Mouse (Mus musculus): ENCODE measurements at regions not wholly inside any gene's neighbourhood (a gene's known extent, or its start where the extent isn't known, plus 50 kb on each side); places are given as distances from the start of the nearest gene placed in this dataset.

DNA sequence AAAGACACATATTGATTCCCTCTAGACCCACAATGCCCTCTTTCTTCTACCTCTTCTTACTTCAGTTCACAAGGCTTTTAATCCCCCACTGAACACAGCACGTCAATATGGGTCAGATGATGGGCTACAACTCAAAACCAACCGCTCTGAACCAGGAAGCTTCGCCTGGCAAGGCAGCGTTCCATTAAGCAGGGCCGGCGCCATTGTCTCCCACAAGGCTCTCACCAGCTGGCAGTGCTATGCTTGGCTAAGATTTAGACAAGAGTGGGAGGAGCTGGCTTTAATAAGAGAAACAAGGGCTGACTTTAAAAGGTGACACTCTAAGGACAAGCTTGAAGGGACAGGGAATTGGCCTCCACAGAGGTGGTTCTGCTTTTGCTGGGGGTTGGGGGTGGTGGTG is 192.3 kb upstream of the Slc24a2 start:
- no peak overlapping the region for H3K4me2 ChIP-seq (ENCODE audit: low read length)
- DNase-seq (ENCODE audit: low spot score) (peak; percentile 44), ATAC-seq (peak; percentile 52; the same call in 1 of the 2 replicates)
- H3K4me3 ChIP-seq (ENCODE audit: low read depth, low read length), result no peak overlapping the region
- H3K27ac ChIP-seq (ENCODE audit: low read depth, low read length), result no peak overlapping the region
- H3K9ac ChIP-seq (ENCODE audit: low read length), result no peak overlapping the region
- H3K27me3 ChIP-seq (replicated peaks; ENCODE audit: control insufficient read depth, insufficient read depth, low read length), result no peaks in the 10 kb centered on the region
- H3K9me3 ChIP-seq (replicated peaks; ENCODE audit: control insufficient read depth, low read length), result no peaks in the 10 kb centered on the region
- WGBS, result 18% methylated on average over 6 of the region's 6 CpGs
- H3K4me1 ChIP-seq (ENCODE audit: control insufficient read depth, insufficient read depth, low read length), result no peaks in the 10 kb centered on the region
- H3K36me3 ChIP-seq (ENCODE audit: control insufficient read depth, insufficient read depth, low read length), result no peaks in the 10 kb centered on the region

DNA sequence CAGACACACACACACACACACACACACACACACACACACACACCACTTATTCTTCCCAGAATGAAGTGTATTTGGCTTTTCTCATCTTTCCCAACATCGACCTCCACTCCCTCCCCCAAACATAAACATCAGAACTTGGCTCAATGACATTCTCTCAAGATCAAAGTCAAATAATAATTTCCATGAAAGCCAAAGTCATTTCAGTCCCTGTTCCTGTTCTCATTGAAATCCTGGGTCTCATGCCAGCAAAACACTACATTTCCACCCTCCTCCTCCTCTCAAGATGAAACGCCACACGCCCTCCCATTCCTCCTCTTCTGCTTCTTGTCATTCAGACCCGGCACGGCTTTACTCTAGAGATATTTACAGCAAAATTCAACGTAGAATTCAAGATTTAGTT is 173.1 kb upstream of the Slc24a2 start:
- Histone ChIP-seq H3K9ac (ENCODE audit: low read length) (no peak overlapping the region), H3K4me2 (ENCODE audit: low read length) (no peak overlapping the region), H3K27me3 (replicated peaks; ENCODE audit: control insufficient read depth, insufficient read depth, low read length) (no peaks in the 10 kb centered on the region), H3K9me3 (replicated peaks; ENCODE audit: control insufficient read depth, low read length) (no peaks in the 10 kb centered on the region), H3K4me1 (ENCODE audit: control insufficient read depth, insufficient read depth, low read length) (peaks cover 2% of the 10 kb centered on the region; the same call in 1 of the 2 replicates), H3K36me3 (ENCODE audit: control insufficient read depth, insufficient read depth, low read length) (no peaks in the 10 kb centered on the region), H3K4me3 (ENCODE audit: low read depth, low read length) (no peak overlapping the region), H3K27ac (ENCODE audit: low read depth, low read length) (no peak overlapping the region)
- no peak for ATAC-seq
- DNase-seq (ENCODE audit: low spot score), result no peak
- WGBS, result 77% methylated on average over 6 of the region's 6 CpGs

DNA sequence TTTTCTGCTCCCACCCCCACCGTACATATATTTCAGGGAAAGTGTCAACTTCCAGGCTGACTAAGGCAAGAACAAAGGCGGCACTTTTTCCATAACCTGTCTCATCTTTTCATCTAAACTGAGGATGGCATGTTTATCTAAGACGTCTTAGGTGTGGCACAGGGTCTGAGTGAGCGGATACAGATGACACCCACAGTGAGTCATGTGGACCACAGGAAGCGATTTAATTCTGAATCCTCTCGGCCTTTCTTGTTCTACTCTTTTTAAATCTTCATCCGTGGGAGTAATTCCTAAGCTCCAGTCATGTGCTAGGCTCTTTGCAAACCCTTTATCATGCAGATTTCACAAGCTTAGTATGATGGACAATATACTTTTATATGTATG is 171.9 kb upstream of the Slc24a2 start:
- H3K27me3 ChIP-seq (replicated peaks; ENCODE audit: control insufficient read depth, insufficient read depth, low read length), result no peaks in the 10 kb centered on the region
- no peaks in the 10 kb centered on the region for H3K36me3 ChIP-seq (ENCODE audit: control insufficient read depth, insufficient read depth, low read length)
- H3K4me1 ChIP-seq (ENCODE audit: control insufficient read depth, insufficient read depth, low read length), result peaks cover 2% of the 10 kb centered on the region; the same call in 1 of the 2 replicates
- no peaks in the 10 kb centered on the region for H3K9me3 ChIP-seq (replicated peaks; ENCODE audit: control insufficient read depth, low read length)
- ATAC-seq (no peak), DNase-seq (ENCODE audit: low spot score) (no peak)
- no peak overlapping the region for H3K4me2 ChIP-seq (ENCODE audit: low read length)
- WGBS, result 64% methylated on average over 7 of the region's 7 CpGs
- H3K27ac ChIP-seq (ENCODE audit: low read depth, low read length), result no peak overlapping the region
- no peak overlapping the region for H3K9ac ChIP-seq (ENCODE audit: low read length)
- H3K4me3 ChIP-seq (ENCODE audit: low read depth, low read length), result no peak overlapping the region

DNA sequence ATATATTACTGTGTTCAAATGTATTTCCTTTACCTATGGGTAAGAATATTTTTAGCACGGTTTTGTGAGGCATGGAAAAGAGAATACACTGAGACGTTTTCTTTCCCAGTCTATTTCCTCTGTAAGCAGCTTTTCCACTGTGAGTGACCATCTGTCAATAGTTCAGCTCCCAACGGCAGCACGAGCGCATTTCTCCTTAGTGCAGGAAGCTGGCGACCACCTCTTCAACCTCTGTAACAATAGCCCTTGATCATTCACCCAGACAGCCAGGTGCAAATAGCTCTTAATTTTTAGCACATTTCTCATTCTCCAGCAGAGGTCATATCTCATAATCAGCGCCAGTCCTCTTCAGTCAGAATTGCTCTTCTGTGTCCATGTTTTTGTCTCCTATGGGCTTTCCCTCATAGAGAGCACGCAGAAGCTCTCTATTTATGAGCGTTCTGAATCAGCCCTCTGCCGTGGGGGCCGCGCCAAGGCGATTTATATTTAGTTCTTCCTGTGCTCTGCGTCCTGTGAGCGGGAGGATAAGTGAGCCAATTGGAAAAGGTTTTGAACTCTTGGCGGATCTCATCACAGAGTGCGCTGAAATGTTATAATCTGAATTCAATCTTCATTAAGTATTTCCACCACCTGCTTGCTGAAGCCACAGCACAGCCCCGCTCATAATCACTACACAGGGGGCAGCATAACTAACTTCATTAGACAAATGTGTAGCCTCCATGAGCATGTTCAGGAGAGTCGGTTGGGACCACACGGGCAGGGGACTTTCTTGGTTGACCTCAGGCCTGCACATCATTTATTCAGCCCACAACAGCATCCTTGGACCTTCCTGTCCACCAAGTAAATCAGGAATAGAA is 171.3 kb upstream of the Slc24a2 start:
- Histone ChIP-seq H3K4me3 (ENCODE audit: low read depth, low read length) (no peak overlapping the region), H3K4me1 (ENCODE audit: control insufficient read depth, insufficient read depth, low read length) (peaks cover 2% of the 10 kb centered on the region; the same call in 1 of the 2 replicates), H3K27ac (ENCODE audit: low read depth, low read length) (no peak overlapping the region), H3K36me3 (ENCODE audit: control insufficient read depth, insufficient read depth, low read length) (no peaks in the 10 kb centered on the region), H3K4me2 (ENCODE audit: low read length) (no peak overlapping the region; the same call in 1 of the 2 replicates), H3K9me3 (replicated peaks; ENCODE audit: control insufficient read depth, low read length) (no peaks in the 10 kb centered on the region), H3K27me3 (replicated peaks; ENCODE audit: control insufficient read depth, insufficient read depth, low read length) (no peaks in the 10 kb centered on the region), H3K9ac (ENCODE audit: low read length) (no peak overlapping the region)
- 58% methylated on average over 20 of the region's 20 CpGs for WGBS
- ATAC-seq (peak; percentile 62), DNase-seq (ENCODE audit: low spot score) (peak; percentile 42)

DNA sequence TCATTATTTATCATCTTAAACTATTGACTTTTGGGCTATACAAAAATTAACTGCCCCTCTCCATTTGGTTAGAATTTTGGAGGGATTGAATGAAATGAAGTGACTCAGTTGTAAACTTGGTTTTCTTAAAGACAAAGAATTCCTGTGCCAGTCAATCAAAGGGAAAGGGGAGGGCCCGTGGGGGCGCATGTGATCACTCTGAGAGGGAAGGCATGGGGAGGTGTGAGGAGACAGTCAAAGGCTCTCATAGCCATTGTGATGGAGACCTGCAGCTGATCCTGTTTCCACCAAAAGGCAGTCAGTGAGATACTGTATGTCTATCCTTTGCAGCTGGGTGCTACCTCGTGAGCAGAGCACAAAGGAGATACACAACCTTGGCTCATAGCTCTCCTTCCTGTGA is 156.6 kb upstream of the Slc24a2 start:
- no peak overlapping the region for H3K9ac ChIP-seq (ENCODE audit: low read length)
- ATAC-seq, result no peak
- H3K4me2 ChIP-seq (ENCODE audit: low read length), result no peak overlapping the region
- no peaks in the 10 kb centered on the region for H3K9me3 ChIP-seq (replicated peaks; ENCODE audit: control insufficient read depth, low read length)
- peaks cover 9% of the 10 kb centered on the region for H3K4me1 ChIP-seq (ENCODE audit: control insufficient read depth, insufficient read depth, low read length)
- no peak overlapping the region for H3K4me3 ChIP-seq (ENCODE audit: low read depth, low read length)
- no peak for DNase-seq (ENCODE audit: low spot score)
- no peaks in the 10 kb centered on the region for H3K27me3 ChIP-seq (replicated peaks; ENCODE audit: control insufficient read depth, insufficient read depth, low read length)
- H3K36me3 ChIP-seq (ENCODE audit: control insufficient read depth, insufficient read depth, low read length), result no peaks in the 10 kb centered on the region
- no peak overlapping the region for H3K27ac ChIP-seq (ENCODE audit: low read depth, low read length)
- 71% methylated on average over 3 of the region's 3 CpGs for WGBS

DNA sequence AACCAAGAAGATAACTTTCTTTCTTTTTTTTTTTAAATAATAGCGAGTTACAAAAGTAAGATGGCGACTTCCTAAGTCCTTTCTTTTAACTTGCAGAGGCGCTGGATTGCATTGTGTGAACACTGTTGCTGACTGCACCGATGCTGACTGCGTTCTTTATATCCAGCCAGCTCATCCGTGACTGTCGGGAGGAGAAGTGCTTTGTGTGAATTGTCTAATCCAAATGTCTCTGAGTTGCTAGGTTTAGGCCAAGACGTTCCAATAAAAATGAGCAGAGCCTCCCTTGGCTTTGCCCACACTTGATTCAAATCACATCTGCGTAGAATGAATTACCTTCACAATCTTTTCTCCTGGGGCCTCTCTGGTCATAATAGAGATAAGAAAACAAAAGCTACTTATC is 156.0 kb upstream of the Slc24a2 start:
- Histone ChIP-seq H3K4me3 (ENCODE audit: low read depth, low read length) (no peak overlapping the region), H3K4me1 (ENCODE audit: control insufficient read depth, insufficient read depth, low read length) (peaks cover 9% of the 10 kb centered on the region), H3K9me3 (replicated peaks; ENCODE audit: control insufficient read depth, low read length) (no peaks in the 10 kb centered on the region), H3K4me2 (ENCODE audit: low read length) (no peak overlapping the region), H3K9ac (ENCODE audit: low read length) (no peak overlapping the region), H3K27me3 (replicated peaks; ENCODE audit: control insufficient read depth, insufficient read depth, low read length) (no peaks in the 10 kb centered on the region), H3K27ac (ENCODE audit: low read depth, low read length) (no peak overlapping the region), H3K36me3 (ENCODE audit: control insufficient read depth, insufficient read depth, low read length) (no peaks in the 10 kb centered on the region)
- WGBS, result 17% methylated on average over 9 of the region's 9 CpGs
- DNase-seq (ENCODE audit: low spot score) (no peak), ATAC-seq (no peak)

DNA sequence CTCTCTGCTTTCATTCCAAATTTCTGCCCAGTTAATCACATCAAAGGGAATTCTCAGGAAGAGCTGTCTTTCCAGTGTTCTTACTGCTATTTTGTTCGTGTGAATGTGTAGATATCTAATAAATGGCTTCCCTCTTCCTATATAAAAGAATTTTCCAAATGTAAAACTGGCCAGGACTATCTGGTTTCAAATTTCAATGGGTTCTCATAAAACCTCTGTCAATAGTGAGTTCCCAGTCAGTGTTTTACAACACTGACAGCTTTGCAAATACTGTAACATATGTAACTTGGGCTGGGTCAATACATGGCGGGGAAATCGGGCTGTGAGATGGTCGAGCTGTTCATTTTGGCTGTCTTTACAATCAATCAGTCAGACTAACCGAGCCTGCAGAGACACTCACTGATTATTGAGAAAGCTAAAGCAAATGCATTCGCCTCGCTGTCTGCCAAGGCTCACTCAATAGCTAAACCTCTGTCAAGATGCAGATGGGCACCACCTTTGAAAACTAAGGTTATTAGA is 155.0 kb upstream of the Slc24a2 start:
- H3K27ac ChIP-seq (ENCODE audit: low read depth, low read length), result no peak overlapping the region
- H3K27me3 ChIP-seq (replicated peaks; ENCODE audit: control insufficient read depth, insufficient read depth, low read length), result no peaks in the 10 kb centered on the region
- H3K9me3 ChIP-seq (replicated peaks; ENCODE audit: control insufficient read depth, low read length), result no peaks in the 10 kb centered on the region
- DNase-seq (ENCODE audit: low spot score) (peak; percentile 45), ATAC-seq (no peak)
- WGBS, result 33% methylated on average over 7 of the region's 7 CpGs
- no peak overlapping the region for H3K9ac ChIP-seq (ENCODE audit: low read length)
- no peaks in the 10 kb centered on the region for H3K36me3 ChIP-seq (ENCODE audit: control insufficient read depth, insufficient read depth, low read length)
- no peak overlapping the region for H3K4me2 ChIP-seq (ENCODE audit: low read length)
- H3K4me1 ChIP-seq (ENCODE audit: control insufficient read depth, insufficient read depth, low read length), result peaks cover 9% of the 10 kb centered on the region
- H3K4me3 ChIP-seq (ENCODE audit: low read depth, low read length), result no peak overlapping the region

DNA sequence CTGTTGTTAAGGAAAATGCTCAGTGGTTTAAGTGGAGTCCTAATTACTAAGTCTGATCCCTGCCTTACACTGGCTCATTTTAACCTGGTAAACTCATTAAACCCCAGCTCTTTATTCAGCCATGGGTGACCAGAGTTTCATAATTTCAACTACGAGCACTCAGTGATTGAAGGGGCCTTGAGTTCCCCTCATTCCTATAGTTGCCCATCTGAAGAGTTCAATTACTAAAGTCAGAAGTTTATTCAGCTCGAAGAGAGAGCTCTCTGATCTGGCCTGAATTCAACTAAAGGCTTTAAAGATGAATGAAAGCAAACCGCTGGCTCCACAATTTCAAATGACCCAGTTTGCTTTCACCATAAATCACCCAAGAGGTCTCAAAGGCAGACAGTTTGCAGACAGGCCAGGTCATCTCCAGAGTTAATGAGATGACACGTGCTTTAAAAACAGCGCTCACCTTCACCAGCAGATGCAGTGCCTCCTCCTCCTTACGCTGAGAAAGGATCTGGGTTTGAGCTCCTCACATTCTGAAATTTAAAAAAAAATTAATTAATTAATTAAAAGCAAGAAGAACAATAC is 154.3 kb upstream of the Slc24a2 start:
- H3K36me3 ChIP-seq (ENCODE audit: control insufficient read depth, insufficient read depth, low read length), result no peaks in the 10 kb centered on the region
- no peak overlapping the region for H3K4me3 ChIP-seq (ENCODE audit: low read depth, low read length)
- DNase-seq (ENCODE audit: low spot score) (no peak), ATAC-seq (0 out of 2 replicates have a peak, but pooled peaks have one; percentile 20)
- WGBS, result 21% methylated on average over 6 of the region's 6 CpGs
- peaks cover 9% of the 10 kb centered on the region for H3K4me1 ChIP-seq (ENCODE audit: control insufficient read depth, insufficient read depth, low read length)
- no peak overlapping the region for H3K9ac ChIP-seq (ENCODE audit: low read length)
- H3K4me2 ChIP-seq (ENCODE audit: low read length), result no peak overlapping the region
- H3K27ac ChIP-seq (ENCODE audit: low read depth, low read length), result no peak overlapping the region
- H3K27me3 ChIP-seq (replicated peaks; ENCODE audit: control insufficient read depth, insufficient read depth, low read length), result no peaks in the 10 kb centered on the region
- no peaks in the 10 kb centered on the region for H3K9me3 ChIP-seq (replicated peaks; ENCODE audit: control insufficient read depth, low read length)

DNA sequence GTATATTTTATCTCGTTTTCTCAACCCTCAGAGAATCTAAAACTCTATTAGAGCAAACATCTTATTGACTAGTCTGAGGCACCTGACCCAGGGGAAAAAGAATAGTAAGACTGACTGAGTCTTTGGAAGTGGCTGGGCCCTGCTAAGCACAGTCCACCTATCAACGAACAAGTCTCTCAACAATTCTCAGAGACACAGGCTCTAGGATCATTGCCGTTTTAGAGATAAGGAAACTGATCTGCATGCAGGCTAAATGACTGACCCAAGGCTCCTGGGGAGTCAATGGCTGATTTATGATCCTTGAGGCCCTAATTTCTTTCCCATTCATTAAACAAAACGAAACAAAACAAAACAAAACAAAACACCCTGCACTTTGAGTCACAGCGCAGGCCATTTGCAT is 150.4 kb upstream of the Slc24a2 start:
- no peak for ATAC-seq
- Histone ChIP-seq H3K4me3 (ENCODE audit: low read depth, low read length) (no peak overlapping the region), H3K36me3 (ENCODE audit: control insufficient read depth, insufficient read depth, low read length) (no peaks in the 10 kb centered on the region), H3K27ac (ENCODE audit: low read depth, low read length) (no peak overlapping the region), H3K27me3 (replicated peaks; ENCODE audit: control insufficient read depth, insufficient read depth, low read length) (no peaks in the 10 kb centered on the region), H3K4me1 (ENCODE audit: control insufficient read depth, insufficient read depth, low read length) (peaks cover 9% of the 10 kb centered on the region), H3K9me3 (replicated peaks; ENCODE audit: control insufficient read depth, low read length) (no peaks in the 10 kb centered on the region), H3K4me2 (ENCODE audit: low read length) (no peak overlapping the region), H3K9ac (ENCODE audit: low read length) (no peak overlapping the region)
- 75% methylated on average over 5 of the region's 5 CpGs for WGBS
- DNase-seq (ENCODE audit: low spot score), result no peak

Measured in forebrain, embryonic 14.5 days (tissue).